Mouse (Mus musculus): ENCODE measurements around the gene Rps12. TPM values are rescaled to one million over a fixed set of nuclear protein-coding genes. Genes with fewer than 3 reads are reported as not detected.

Gene Rps12
- 3,859 and 3,962 TPM in 2 replicates for polyA plus RNA-seq (2012; rRNA removed)

DNA sequence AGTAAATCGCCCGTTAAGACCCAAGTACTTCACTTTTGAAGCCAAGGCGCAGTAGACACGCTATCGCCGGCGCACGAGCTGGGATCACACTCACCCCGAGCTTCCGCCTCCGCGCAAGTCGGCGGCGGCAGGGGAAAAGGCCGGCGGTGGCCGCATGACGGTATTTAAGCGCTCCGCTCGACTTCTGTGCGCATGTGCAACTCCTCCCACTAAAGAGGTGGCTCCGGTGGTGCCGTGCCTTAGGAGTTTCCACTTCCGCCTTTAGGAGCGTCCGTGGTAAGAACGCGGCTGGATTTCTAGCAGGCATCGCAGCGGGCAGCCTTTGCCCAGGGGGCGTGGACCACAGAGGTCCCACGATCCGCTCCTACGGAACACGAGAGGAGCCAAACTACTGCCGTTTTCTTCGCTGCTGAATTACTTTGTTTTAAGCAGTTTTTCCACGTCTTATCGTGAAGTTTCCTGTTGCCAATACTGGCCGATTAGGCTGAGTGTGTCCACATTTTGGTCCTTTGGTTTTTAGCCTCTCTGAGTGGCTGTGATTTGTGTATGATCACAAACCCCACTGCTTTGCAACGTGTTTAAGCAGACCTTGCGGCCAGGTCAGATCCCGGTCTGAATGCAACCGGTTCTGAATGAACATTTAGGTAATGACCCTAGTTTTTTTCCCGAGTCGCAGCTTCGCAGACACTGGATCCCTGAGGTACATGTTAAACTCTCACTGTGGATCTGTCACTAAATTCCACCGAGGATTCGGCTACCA is at the start of gene Rps12:
Rps12 (minus strand) TSS at position 214 of the 760 bp plus-strand sequence.

GRCm38 (mm10) chr10:23796551-23797503 is 9.8 kb upstream of the Rps12 start, which contains the start of gene Slc18b1:
Gene Slc18b1, plus strand, starts transcription at chr10:23796986.

Other genes with a start within 250 kb of the Rps12 start
- 2.0 TPM in 2 replicates for gene Slc18b1, start 9.7 kb upstream of the Rps12 start, polyA plus RNA-seq (2012; rRNA removed)
- gene Vnn3, start 64.2 kb upstream of the Rps12 start, polyA plus RNA-seq (2012; rRNA removed) = 0.38 and 0.56 TPM in 2 replicates
- gene Vnn1, start 107.4 kb upstream of the Rps12 start, polyA plus RNA-seq (2012; rRNA removed) = 0.80 and 1.0 TPM in 2 replicates
- gene Taar1, start 133.1 kb upstream of the Rps12 start, polyA plus RNA-seq (2012; rRNA removed) = not detected in 2 replicates
- gene Taar2, start 151.3 kb upstream of the Rps12 start, polyA plus RNA-seq (2012; rRNA removed) = not detected in 2 replicates
- gene Taar3, start 162.3 kb upstream of the Rps12 start, polyA plus RNA-seq (2012; rRNA removed) = not detected in 2 replicates
- not detected in 2 replicates for gene Taar4, start 173.2 kb upstream of the Rps12 start, polyA plus RNA-seq (2012; rRNA removed)
- not detected in 2 replicates for gene Taar5, start 183.4 kb upstream of the Rps12 start, polyA plus RNA-seq (2012; rRNA removed)
- gene Taar6, start 198.4 kb upstream of the Rps12 start, polyA plus RNA-seq (2012; rRNA removed) = not detected in 2 replicates
- not detected in 2 replicates for gene Taar7a, start 206.2 kb upstream of the Rps12 start, polyA plus RNA-seq (2012; rRNA removed)
- gene Taar7b, start 212.7 kb upstream of the Rps12 start, polyA plus RNA-seq (2012; rRNA removed) = not detected in 2 replicates
- gene Taar7d, start 239.9 kb upstream of the Rps12 start, polyA plus RNA-seq (2012; rRNA removed) = not detected in 2 replicates